Comparison of ENCODE assay signal across 25 mouse cellular contexts in genomic region chr11:63325166-63325565, GRCm38 (mm10).
A peak's percentile ranks its signal among the peaks of the same experiment; 100 is the strongest.
DNase-seq lines count a peak whose midpoint lies in the region; ATAC-seq and TF ChIP-seq lines count a peak whose summit lies in the region.
"Had no signal": no experiment of that assay in that cellular context is flagged by ENCODE, and none has a peak within 500 bp of the region (broad histone marks: within the 10 kb centered on the region; RNA-seq: fewer than 3 reads in every experiment).

No protein-coding gene starts in this region.

- no peak overlapping the region for H3K4me3 ChIP-seq in heart, postnatal 0 days (ENCODE audit: low read depth, low read length)
- no peak overlapping the region for H3K4me3 ChIP-seq in heart, embryonic 12.5 days
- H3K4me3 ChIP-seq in midbrain, embryonic 10.5 days, result no peak overlapping the region
- H3K4me3 ChIP-seq in midbrain, postnatal 0 days (ENCODE audit: low read depth, low read length), result no peak overlapping the region
- H3K4me3 ChIP-seq in midbrain, embryonic 14.5 days (replicated peaks; ENCODE audit: low read depth, low read length), result no peak overlapping the region
- H3K4me3 ChIP-seq in midbrain, embryonic 15.5 days, result no peak overlapping the region
- H3K4me3 ChIP-seq: embryonic facial prominence, embryonic 10.5 days; embryonic facial prominence, embryonic 13.5 days; erythroblast, embryonic 14.5 days; forebrain, embryonic 12.5 days; forebrain, embryonic 15.5 days; heart, embryonic 15.5 days had no signal

- H3K36me3 ChIP-seq in heart, postnatal 0 days (replicated peaks; ENCODE audit: control insufficient read depth, insufficient read depth, low read length), result no peaks in the 10 kb centered on the region
- no peaks in the 10 kb centered on the region for H3K36me3 ChIP-seq in heart, embryonic 12.5 days
- no peaks in the 10 kb centered on the region for H3K36me3 ChIP-seq in midbrain, embryonic 10.5 days
- H3K36me3 ChIP-seq in midbrain, postnatal 0 days (ENCODE audit: insufficient read depth, low read length), result no peaks in the 10 kb centered on the region
- H3K36me3 ChIP-seq in midbrain, embryonic 14.5 days (ENCODE audit: control insufficient read depth, insufficient read depth, low read length), result no peaks in the 10 kb centered on the region
- no peaks in the 10 kb centered on the region for H3K36me3 ChIP-seq in midbrain, embryonic 15.5 days (replicated peaks)
- H3K36me3 ChIP-seq: embryonic facial prominence, embryonic 10.5 days; embryonic facial prominence, embryonic 13.5 days; forebrain, embryonic 12.5 days; forebrain, embryonic 15.5 days; heart, embryonic 15.5 days had no signal

- no peaks in the 10 kb centered on the region for H3K9me3 ChIP-seq in heart, postnatal 0 days (replicated peaks; ENCODE audit: control insufficient read depth, low read length)
- no peaks in the 10 kb centered on the region for H3K9me3 ChIP-seq in heart, embryonic 12.5 days (replicated peaks)
- H3K9me3 ChIP-seq in midbrain, embryonic 10.5 days (replicated peaks), result 0 out of 2 replicates have a peak, but pooled peaks cover 2% of the 10 kb centered on the region
- H3K9me3 ChIP-seq in midbrain, postnatal 0 days (ENCODE audit: low read length), result no peaks in the 10 kb centered on the region
- H3K9me3 ChIP-seq in midbrain, embryonic 14.5 days (ENCODE audit: control insufficient read depth, low read length), result no peaks in the 10 kb centered on the region
- H3K9me3 ChIP-seq in midbrain, embryonic 15.5 days, result no peaks in the 10 kb centered on the region
- H3K9me3 ChIP-seq: embryonic facial prominence, embryonic 10.5 days; embryonic facial prominence, embryonic 13.5 days; forebrain, embryonic 12.5 days; forebrain, embryonic 15.5 days; heart, embryonic 15.5 days had no signal

- H3K27ac ChIP-seq in heart, postnatal 0 days (ENCODE audit: low read depth), result no peak overlapping the region
- no peak overlapping the region for H3K27ac ChIP-seq in heart, embryonic 12.5 days (ENCODE audit: poor library complexity, severe bottlenecking)
- no peak overlapping the region for H3K27ac ChIP-seq in midbrain, embryonic 10.5 days (replicated peaks)
- no peak overlapping the region for H3K27ac ChIP-seq in midbrain, postnatal 0 days (ENCODE audit: low read depth, low read length)
- H3K27ac ChIP-seq in midbrain, embryonic 14.5 days (replicated peaks; ENCODE audit: low read depth, low read length), result no peak overlapping the region
- H3K27ac ChIP-seq in midbrain, embryonic 15.5 days, result no peak overlapping the region
- H3K27ac ChIP-seq: embryonic facial prominence, embryonic 10.5 days; embryonic facial prominence, embryonic 13.5 days; forebrain, embryonic 12.5 days; forebrain, embryonic 15.5 days; heart, embryonic 15.5 days; hindbrain, embryonic 14.5 days; hindbrain, postnatal 0 days had no signal

- H3K9ac ChIP-seq in heart, postnatal 0 days (replicated peaks; ENCODE audit: low read depth, low read length), result no peak overlapping the region
- H3K9ac ChIP-seq in heart, embryonic 12.5 days, result no peak overlapping the region
- no peak overlapping the region for H3K9ac ChIP-seq in midbrain, postnatal 0 days (replicated peaks; ENCODE audit: low read length, poor library complexity, severe bottlenecking)
- H3K9ac ChIP-seq in midbrain, embryonic 14.5 days (replicated peaks; ENCODE audit: low read length), result no peak overlapping the region
- no peak overlapping the region for H3K9ac ChIP-seq in midbrain, embryonic 15.5 days
- H3K9ac ChIP-seq: embryonic facial prominence, embryonic 13.5 days; forebrain, embryonic 12.5 days; forebrain, embryonic 15.5 days; heart, embryonic 15.5 days; hindbrain, embryonic 14.5 days had no signal

- H3K27me3 ChIP-seq in heart, postnatal 0 days (ENCODE audit: control insufficient read depth, insufficient read depth, low read length), result no peaks in the 10 kb centered on the region
- no peaks in the 10 kb centered on the region for H3K27me3 ChIP-seq in heart, embryonic 12.5 days (replicated peaks)
- no peaks in the 10 kb centered on the region; the same call in 1 of the 2 replicates for H3K27me3 ChIP-seq in midbrain, embryonic 10.5 days (ENCODE audit: low read depth, poor library complexity, severe bottlenecking)
- no peaks in the 10 kb centered on the region for H3K27me3 ChIP-seq in midbrain, postnatal 0 days (ENCODE audit: insufficient read depth, low read length)
- H3K27me3 ChIP-seq in midbrain, embryonic 14.5 days (ENCODE audit: control insufficient read depth, insufficient read depth, low read length), result no peaks in the 10 kb centered on the region
- H3K27me3 ChIP-seq in midbrain, embryonic 15.5 days (replicated peaks), result no peaks in the 10 kb centered on the region
- H3K27me3 ChIP-seq: embryonic facial prominence, embryonic 13.5 days; forebrain, embryonic 12.5 days; forebrain, embryonic 15.5 days; heart, embryonic 15.5 days had no signal

- no peak for ATAC-seq in heart, postnatal 0 days (ENCODE audit: insufficient read depth, low read depth)
- no peak for ATAC-seq in heart, embryonic 12.5 days (ENCODE audit: insufficient number of reproducible peaks, low FRiP score)
- no peak for ATAC-seq in midbrain, postnatal 0 days (ENCODE audit: low FRiP score)
- ATAC-seq in midbrain, embryonic 14.5 days (ENCODE audit: low FRiP score, low TSS enrichment), result no peak; the same call in 1 of the 2 replicates
- no peak for ATAC-seq in midbrain, embryonic 15.5 days (replicated peaks)
- ATAC-seq: CD4-positive, CD25-positive, alpha-beta regulatory T cell, adult 4 months; forebrain, embryonic 15.5 days; hindbrain, postnatal 0 days; inflammation-experienced regulatory T-cells, adult 6 months; intestine, embryonic 16.5 days had no signal

- no peak for TF ChIP-seq CTCF in heart, postnatal 0 days (IDR thresholded peaks at IDR 0.05; ENCODE audit: low read depth)
- no peak for TF ChIP-seq CTCF in midbrain, postnatal 0 days (IDR thresholded peaks at IDR 0.05)

- no peak overlapping the region for H3K4me2 ChIP-seq in heart, postnatal 0 days (ENCODE audit: low read depth, low read length)
- no peak overlapping the region for H3K4me2 ChIP-seq in heart, embryonic 12.5 days
- H3K4me2 ChIP-seq in midbrain, postnatal 0 days (ENCODE audit: low read depth, low read length, poor library complexity, severe bottlenecking), result no peak overlapping the region
- H3K4me2 ChIP-seq in midbrain, embryonic 14.5 days (ENCODE audit: low read length), result no peak overlapping the region
- H3K4me2 ChIP-seq in midbrain, embryonic 15.5 days, result no peak overlapping the region
- H3K4me2 ChIP-seq: embryonic facial prominence, embryonic 13.5 days; forebrain, embryonic 12.5 days; forebrain, embryonic 15.5 days; heart, embryonic 15.5 days; hindbrain, embryonic 14.5 days had no signal

- 0 out of 2 replicates have a peak, but pooled peaks cover 11% of the 10 kb centered on the region for H3K4me1 ChIP-seq in heart, postnatal 0 days (ENCODE audit: control insufficient read depth, insufficient read depth)
- H3K4me1 ChIP-seq in heart, embryonic 12.5 days (replicated peaks), result no peaks in the 10 kb centered on the region
- peaks cover 23% of the 10 kb centered on the region for H3K4me1 ChIP-seq in midbrain, embryonic 10.5 days
- H3K4me1 ChIP-seq in midbrain, postnatal 0 days (ENCODE audit: insufficient read depth, low read length), result no peaks in the 10 kb centered on the region
- no peaks in the 10 kb centered on the region for H3K4me1 ChIP-seq in midbrain, embryonic 14.5 days (ENCODE audit: control insufficient read depth, insufficient read depth, low read length)
- H3K4me1 ChIP-seq in midbrain, embryonic 15.5 days, result no peaks in the 10 kb centered on the region
- H3K4me1 ChIP-seq: embryonic facial prominence, embryonic 10.5 days; forebrain, embryonic 12.5 days; forebrain, embryonic 15.5 days had no signal

- WGBS in heart, postnatal 0 days, result 65% methylated on average over 4 of the region's 4 CpGs
- WGBS in heart, embryonic 12.5 days, result 71% methylated on average over 4 of the region's 4 CpGs
- 77% methylated on average over 4 of the region's 4 CpGs for WGBS in midbrain, embryonic 10.5 days
- WGBS in midbrain, postnatal 0 days, result 47% methylated on average over 4 of the region's 4 CpGs
- 29% methylated on average over 4 of the region's 4 CpGs for WGBS in midbrain, embryonic 14.5 days
- 58% methylated on average over 4 of the region's 4 CpGs for WGBS in midbrain, embryonic 15.5 days

- DNase-seq in heart, postnatal 0 days (ENCODE audit: low spot score), result peak; percentile 57
- DNase-seq in midbrain, embryonic 10.5 days (ENCODE audit: low spot score), result peak; percentile 21
- no peak for DNase-seq in midbrain, postnatal 0 days (ENCODE audit: low spot score)
- peak; percentile 62 for DNase-seq in midbrain, embryonic 14.5 days
- DNase-seq: adrenal gland, adult 2 months; adrenal gland, postnatal 14 days; cerebellum, adult 11-12 months; cerebellum, adult 8-10 months; cerebellum, postnatal 10 days; cerebellum, postnatal 36 days; embryo, embryonic 11 days; gastrocnemius, postnatal 25 days had no signal

- no peak for TF ChIP-seq EP300 in heart, postnatal 0 days (IDR thresholded peaks at IDR 0.05; ENCODE audit: low read depth)
